Mouse (Mus musculus): ENCODE results near the gene Wdr11.

The Wdr11 gene

DNA sequence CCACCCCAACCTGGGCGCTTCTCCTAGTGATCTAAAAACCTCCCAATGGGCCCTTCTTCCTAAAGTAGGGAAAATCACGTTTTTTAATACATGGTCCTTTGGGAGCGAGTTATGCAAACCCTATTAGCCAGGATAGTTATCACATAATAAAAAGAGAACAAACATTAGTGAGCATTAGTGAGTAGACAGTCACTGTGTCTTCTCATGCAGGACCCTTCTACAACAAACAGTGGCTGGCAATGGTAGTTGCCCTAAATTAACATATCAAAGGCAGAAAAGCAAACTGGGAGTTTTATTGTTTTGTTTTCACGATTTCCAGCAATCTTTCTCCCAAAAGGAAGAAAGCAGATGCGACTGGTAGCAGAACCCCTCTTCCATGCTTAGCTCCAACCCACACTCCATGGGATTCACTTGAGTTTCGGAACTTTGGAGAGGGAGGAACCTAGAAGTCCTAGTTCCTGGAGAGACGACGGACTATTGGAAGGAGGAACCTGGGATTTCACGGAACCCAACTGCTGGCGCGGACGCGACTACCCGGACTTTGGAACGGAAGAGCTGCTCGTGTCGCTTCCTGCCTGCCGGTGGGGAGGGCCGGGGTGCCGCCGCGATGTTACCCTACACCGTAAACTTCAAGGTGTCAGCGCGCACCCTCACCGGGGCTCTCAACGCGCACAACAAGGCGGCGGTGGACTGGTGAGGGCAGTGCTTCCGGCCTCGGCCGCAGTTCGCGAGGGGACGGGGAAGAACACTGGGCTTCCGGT is at the start of gene Wdr11:
Gene Wdr11, plus strand, starts transcription at position 493 of the 761 bp plus-strand sequence.
- DNase-seq, result peak; percentile 82 to 92

- DNase-seq, result no peak
These were observed 24.1 kb upstream of the Wdr11 start for GRCm38 (mm10) chr7:129567541-129567940.

DNA sequence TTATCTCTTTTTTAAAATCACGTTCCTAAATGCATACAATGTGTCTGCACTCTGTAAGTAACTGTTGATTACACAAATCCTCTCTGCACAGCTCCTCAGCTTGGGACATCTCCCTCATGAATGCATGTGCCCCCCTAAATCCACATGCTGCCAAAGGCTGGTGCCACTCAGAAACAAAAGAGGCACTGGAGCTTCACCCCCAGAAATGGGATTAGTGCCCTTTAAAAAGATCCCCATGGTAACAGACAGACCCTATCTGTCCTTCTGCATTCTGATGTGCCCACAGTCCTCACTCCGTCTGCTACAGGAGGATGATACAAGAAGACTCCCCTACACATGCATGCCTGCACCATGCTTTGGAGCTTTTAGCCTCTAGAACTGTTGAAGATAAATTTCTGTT is 23.3 kb upstream of the Wdr11 start:
- no peak for DNase-seq

GRCm38 (mm10) chr7:129574471-129574870 is 17.2 kb upstream of the Wdr11 start:
- DNase-seq, result no peak

GRCm38 (mm10) chr7:129575110-129575784 is 16.4 kb upstream of the Wdr11 start:
- DNase-seq, result no peak

DNA sequence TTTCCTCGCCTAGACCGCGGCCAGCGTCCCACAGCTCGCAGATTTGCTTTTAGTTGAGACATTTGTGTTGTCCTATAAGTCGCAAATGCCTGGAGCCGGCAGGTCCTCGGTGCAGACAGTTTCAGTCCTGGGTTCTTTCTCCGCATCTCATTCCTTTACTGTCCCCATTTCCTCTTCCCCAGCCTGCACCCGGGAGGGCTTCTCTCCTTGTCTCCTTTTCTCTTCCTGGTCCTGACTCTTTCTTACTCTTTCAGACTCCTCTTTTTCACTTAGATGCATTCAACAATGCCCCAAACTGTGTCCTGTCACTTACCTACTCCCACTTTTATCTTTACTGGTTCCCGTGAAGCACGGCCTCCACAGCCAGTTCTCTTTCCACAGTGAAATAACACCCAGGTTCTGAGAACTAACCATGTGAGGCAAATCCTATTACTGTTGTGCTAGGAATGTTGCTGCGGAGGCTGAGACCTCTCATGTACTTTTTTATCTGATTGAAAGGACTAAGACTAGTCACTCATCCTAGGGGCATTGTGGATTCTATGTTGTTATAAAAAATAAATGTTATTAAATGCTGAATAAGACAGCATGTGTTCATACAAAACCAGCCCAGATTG is 576 bp downstream of the Wdr11 start:
- DNase-seq, result no peak

DNA sequence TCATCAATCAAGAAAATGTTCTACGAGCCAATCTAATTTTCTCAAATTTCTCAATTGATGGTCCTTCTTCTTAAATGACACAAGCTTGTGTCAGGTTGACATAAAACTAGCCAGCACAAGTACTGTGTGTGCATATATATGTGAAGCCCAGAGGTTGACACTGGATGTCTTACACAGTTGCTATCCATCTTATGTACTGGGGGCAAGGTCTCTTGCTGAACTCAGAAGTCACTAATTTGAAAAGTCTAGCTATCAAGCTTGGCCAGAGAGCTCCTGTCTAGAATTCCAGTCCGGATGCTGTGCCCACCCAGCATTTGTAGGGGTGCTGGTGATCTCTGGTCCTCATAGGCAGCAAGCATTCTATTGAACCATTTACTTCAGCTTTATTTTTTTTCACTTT is 5.5 kb downstream of the Wdr11 start:
- no peak for DNase-seq

- no peak for DNase-seq
These were observed 14.6 kb downstream of the Wdr11 start for GRCm38 (mm10) chr7:129606291-129606690.

DNA sequence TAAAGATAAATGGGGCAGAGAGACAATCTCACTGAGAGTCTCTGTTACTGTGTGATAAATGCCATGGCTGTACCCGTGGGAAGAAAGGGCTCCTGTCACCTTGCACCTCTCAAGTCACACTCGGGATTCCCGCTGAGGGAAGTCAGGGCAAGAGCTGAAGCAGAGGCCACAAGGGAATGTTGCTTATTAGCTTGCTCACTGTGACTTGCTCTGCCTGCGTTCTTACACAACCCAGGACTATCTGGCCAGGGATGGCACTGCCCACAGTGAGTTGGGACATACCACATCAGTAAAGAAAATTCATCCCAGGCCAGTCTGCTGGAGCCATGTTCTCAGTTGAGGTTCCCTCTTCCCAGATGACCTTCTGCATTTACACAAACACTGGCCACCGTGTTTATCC is 29.5 kb downstream of the Wdr11 start:
- DNase-seq, result no peak

DNA sequence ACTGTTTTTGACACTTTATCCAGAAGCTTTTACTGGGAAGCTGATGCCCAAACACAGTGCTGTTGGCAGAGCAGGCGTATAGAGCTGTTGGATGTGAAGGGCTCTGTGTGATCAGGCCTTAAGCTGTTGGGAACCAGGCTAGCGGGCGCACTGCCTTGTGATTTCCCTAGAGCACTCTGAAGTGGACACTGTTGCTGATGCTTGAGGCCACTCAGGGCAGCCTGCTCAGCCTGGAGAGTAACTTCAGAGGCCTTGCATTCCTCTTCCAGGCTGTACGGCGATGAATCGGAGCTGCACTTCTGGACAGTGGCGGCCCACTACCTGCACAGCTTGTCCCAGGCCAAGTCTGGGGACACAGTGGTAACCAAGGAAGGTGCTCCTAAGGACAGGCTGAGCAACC is 38.7 kb downstream of the Wdr11 start:
- no peak for DNase-seq

- DNase-seq, result no peak
These were observed 39.8 kb downstream of the Wdr11 start for GRCm38 (mm10) chr7:129631453-129631852.

- DNase-seq, result no peak
These were observed 44.4 kb downstream of the Wdr11 start for GRCm38 (mm10) chr7:129635898-129636640.

DNA sequence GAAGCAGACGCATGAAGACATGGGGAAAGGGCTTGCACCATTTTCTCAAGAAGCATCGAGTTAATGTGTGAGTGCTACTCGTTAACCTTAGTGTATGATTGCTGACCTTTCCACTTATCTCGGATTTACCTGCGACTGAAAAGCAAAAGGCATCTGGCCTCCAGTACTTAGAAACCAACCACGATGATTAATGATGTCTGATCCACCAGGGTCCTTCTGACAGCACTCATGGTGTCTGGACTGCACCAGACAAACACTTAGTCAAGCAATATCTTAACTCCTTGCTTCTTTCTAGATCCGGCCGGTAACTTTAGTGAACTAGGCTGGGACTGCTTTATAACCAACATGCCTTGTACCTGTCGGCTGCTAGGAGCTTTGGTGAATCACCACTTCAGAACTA is 45.3 kb downstream of the Wdr11 start:
- no peak for DNase-seq

DNA sequence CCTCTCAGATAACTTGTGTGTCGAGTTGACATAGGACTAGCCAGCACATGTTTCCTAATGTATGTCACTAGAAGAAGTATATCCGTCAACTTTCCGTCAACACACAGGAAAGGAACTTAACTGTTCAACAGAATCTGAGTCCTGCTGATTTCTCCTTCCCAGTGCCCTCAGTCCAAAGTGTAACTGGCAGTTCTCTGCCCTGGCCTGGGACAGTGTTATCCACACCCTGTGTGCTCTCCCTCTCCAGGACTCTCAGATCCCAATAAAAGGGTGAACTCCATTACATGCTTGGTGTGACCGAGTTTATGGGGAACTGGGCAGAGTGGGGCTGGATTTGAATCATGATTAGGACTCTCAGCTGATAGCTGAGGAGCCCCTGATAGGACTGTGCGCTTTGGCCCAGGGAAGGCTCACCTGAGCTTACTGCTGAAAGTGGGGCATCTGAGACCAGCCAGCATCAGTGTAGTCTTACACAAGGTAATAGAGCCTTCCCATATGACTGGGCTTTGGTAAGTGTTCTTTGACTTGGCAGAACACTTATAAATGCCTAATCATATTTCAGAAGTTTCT is 46.3 kb downstream of the Wdr11 start:
- DNase-seq, result no peak

DNA sequence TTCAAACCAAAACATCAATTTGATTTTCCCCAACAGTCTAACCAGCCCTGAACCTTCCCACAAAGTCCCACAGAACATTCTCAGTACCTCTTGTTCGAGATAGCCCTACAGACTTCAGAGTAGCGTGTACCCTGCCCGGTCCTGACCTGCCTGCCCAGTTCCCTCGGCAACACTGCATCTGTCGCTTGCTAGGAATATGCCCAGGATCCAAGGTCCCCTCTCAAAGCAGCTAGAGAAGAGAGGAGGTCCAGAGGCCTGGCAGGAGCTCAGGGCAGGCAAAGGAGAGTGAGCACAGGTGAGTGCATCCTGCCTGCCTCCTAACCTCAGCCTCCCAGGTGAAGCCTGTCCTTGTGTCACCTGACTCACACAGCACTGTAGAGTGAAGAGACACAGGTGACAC is 47.3 kb downstream of the Wdr11 start:
- peak; percentile 42 to 74 for DNase-seq

GRCm38 (mm10) chr7:129639833-129640232 is 48.2 kb downstream of the Wdr11 start:
- DNase-seq, result peak; percentile 11 to 54

- no peak for DNase-seq
These were observed 51.6 kb downstream of the Wdr11 start for GRCm38 (mm10) chr7:129643290-129643689.

- no peak for DNase-seq
These were observed 56.1 kb downstream of the Wdr11 start for GRCm38 (mm10) chr7:129647798-129648197.

DNA sequence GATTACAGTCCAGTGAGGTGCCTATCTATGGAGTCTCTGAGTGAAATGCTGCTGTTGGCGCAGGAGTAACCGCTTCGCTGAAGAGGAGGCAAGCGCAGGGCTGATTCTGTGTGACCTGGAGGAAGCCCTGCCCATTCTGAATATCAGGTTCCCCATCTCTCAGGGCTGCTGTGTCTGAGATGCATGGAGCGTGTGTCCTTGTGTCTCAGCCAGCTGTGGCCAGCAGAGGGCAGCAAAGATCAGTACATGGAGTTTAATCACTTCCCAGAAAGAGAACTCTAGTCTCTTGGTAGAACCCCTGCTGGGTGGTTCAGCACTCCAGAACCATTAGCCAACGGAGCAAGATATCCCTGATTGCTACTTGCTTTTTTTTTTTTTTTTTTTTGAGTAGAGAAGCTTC is 57.3 kb downstream of the Wdr11 start:
- DNase-seq, result peak; percentile 82 to 93

DNA sequence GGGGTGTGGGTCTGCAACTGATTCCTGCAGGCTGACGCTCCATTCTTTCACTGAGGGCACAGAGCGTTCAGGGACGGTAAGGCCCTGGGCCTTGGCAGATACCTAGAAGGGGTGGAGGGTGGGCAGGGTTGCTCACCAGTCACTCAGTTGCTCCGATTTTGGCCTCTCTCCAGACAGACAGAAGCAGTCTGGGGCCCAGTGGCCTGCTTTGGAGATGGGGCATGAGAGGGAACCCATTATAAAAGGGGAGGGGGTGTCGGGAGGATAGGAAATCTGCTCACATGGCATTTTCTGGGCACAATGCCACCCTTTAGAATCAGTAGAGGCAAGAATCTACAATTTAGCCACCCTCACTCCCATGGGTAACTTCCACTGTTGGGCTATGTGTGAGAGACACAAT is 59.1 kb downstream of the Wdr11 start:
- no peak for DNase-seq

DNA sequence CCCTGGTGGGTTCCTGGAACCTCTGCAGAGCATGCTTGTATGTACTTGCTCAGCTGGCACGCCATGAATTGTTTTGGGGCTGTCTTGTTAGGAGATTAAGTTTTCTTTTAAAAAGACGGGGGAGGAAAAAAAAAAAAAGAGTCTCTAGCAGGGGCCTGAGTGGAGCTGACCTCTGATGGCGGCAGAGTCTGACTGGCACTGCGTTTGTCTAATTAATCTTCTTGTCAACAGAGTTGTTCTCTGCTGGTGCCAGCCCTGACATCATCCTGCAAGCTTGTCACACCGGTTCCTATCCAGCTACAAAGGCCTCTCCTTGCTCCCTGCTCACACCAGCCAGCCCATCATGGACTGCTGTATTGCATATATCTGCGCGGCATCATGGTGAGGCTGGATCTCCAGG is 60.1 kb downstream of the Wdr11 start:
- DNase-seq, result no peak

GRCm38 (mm10) chr7:129652901-129653460 is 61.3 kb downstream of the Wdr11 start:
- DNase-seq, result no peak
